Mouse (Mus musculus): ENCODE data around the gene Surf2. TPM values are rescaled to one million over a fixed set of nuclear protein-coding genes. Genes with fewer than 3 reads are reported as not detected.

The Surf2 gene
- polyA plus RNA-seq, 1 experiment from 2014 or later = 46.7 TPM

DNA sequence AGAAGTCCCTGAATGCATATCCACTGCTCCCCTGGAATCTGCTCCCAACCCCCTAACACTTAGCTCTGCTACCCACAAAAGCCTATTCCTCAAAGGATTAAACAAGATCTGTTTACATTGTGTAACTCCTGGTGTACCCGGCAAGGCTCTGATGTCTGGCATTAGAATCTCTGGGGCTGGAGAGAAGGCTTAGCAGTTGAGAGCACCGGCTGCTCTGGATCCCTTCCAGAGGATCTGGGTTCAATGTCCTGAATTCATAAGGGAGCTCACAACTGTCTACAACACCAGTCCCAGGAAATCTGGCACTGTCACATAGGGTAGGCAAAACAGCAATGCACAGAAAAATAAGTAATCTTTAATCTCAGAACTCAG is 41.3 kb downstream of the Surf2 start:
- no peak for DNase-seq (ENCODE audit: low spot score)

DNA sequence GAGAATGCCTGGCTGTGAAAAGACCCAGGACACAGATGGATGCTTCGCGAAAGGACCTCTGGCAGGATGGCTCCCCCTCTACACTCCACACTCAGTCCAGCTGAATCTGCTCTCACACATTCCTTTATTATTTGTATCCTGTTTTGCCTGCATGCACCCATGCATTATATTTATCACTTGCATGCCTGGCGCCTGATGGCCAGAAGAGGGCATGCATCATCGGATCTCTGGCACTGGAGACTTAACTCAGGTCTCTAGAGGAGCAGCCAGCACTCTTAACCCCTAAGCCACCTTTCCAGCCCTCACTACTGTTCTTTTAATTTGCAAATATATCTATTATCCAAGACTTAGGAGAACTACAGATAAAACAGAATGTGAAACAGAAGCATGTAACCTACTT is 44.6 kb downstream of the Surf2 start:
- no peak for DNase-seq (ENCODE audit: low spot score)

DNA sequence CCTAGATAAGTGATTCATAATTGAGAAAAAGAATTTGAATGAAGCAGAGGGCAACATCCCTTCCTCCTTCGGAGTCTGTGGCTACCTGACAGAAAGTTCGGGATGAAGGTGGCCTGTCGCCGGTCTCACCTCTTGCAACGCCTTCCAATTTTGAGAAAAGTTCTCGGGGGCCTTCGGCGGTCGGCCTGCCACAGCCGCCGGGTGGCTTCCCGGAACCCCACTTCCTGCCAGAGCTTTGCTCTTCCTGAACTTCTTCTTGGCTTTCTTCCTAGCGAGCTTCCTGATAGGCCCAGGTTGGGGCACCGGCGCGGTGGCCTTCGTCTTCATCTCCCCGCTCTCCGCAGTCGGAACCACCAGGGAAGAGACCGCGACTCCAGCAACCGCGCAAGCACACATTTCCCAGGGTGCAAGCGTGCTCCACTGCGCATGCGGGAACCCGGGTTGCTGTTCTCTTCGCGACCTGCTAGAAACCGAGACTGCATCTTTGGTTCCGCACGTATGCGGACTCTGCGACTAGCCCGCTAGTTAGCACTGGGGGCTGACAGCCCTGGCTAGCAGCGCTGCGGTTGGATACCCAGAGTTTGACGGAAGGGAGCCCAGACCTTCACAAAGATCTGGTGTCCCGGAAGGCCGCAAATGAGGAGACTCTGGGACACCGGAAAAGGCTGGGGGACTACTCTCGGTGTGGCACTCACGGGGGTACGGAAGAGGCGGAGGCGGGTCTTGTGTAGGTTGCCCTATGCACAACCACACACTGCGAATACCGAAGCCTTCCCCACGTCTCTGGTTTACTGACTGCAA is 48.0 kb downstream of the Surf2 start, which contains the start of gene Rexo4:
TSS of gene Rexo4 (minus strand) at position 464 of the 801 bp plus-strand sequence.
- peak; percentile 96 for DNase-seq (ENCODE audit: low spot score)

DNA sequence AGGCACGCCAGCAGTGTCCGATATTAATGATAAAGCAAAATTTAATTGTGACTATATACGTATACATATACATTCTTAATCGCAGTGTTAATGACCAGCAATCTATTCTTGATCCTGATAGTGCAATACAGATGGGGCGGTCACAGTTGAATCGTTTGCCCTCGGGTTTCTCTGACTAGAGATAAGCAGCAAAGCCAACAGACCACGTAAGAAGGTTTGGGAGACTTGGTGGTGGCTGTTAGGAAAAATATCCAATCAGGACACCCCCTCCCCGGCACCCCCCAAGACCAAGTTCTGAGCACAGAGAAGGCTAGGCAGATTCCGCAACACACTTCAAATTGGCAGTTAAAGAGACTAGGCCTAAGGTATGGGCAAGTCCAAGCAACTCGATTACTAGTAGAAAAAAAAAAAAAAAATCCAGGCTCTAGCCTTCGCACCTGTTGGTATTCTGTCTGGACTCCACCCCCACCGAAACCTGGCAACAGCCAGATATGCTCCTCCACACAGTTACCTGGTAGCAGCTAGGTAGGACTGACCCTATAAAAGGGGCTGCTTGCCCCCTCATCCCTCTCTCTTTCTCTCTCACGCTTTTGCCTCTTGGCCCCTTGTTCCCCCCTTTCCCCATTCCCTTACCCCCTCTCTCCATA is 48.7 kb downstream of the Surf2 start:
- DNase-seq (ENCODE audit: low spot score) = no peak

DNA sequence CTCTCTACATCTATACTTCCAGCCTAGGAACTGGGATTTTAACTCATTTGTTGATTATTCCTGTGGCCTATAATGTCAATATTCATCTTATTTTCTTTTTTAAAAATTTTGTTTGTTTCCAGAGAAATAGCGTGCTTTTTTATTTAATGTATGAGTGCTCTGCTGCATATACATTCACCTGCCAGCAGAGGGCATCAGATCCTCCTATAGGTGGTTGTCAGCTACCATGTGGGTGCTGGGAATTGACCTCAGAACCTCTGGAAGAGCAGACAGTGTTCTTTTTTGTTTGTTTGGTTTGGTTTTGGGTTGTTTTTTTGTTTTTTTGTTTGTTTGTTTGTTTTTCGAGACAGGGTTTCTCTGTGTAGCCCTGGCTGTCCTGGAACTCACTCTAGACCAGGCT is 51.1 kb downstream of the Surf2 start:
- DNase-seq (ENCODE audit: low spot score) = no peak

Other genes starting within 250 kb of the Surf2 start
- 2.2 and 3.9 TPM in 2 replicates for gene Lcn4, start 245.1 kb upstream of the Surf2 start, polyA plus RNA-seq (2015; fragmentation: Nextera tagmentation; extraction: Ambion mirVana)
- not detected in 2 replicates for gene Abo, start 51.4 kb upstream of the Surf2 start, polyA plus RNA-seq (2015; fragmentation: Nextera tagmentation; extraction: Ambion mirVana)
- gene Surf6, start 13.5 kb upstream of the Surf2 start, polyA plus RNA-seq (2015; fragmentation: Nextera tagmentation; extraction: Ambion mirVana) = 31.4 and 31.6 TPM in 2 replicates
- gene Med22, start 5.7 kb upstream of the Surf2 start, polyA plus RNA-seq (2015; fragmentation: Nextera tagmentation; extraction: Ambion mirVana) = 28.5 and 30.7 TPM in 2 replicates
- gene Rpl7a, start 5.6 kb upstream of the Surf2 start, polyA plus RNA-seq (2015; fragmentation: Nextera tagmentation; extraction: Ambion mirVana) = 763 and 778 TPM in 2 replicates
- gene Surf1, start 163 bp downstream of the Surf2 start, polyA plus RNA-seq (2015; fragmentation: Nextera tagmentation; extraction: Ambion mirVana) = 76.9 and 78.2 TPM in 2 replicates
- 168 and 172 TPM in 2 replicates for gene Surf4, start 17.6 kb downstream of the Surf2 start, polyA plus RNA-seq (2015; fragmentation: Nextera tagmentation; extraction: Ambion mirVana)
- gene Stkld1, start 17.7 kb downstream of the Surf2 start, polyA plus RNA-seq (2015; fragmentation: Nextera tagmentation; extraction: Ambion mirVana) = 0.53 and 0.57 TPM in 2 replicates
- gene Rexo4, start 48.0 kb downstream of the Surf2 start, polyA plus RNA-seq (2015; fragmentation: Nextera tagmentation; extraction: Ambion mirVana) = 55.9 and 56.2 TPM in 2 replicates
- gene Adamts13, start 57.0 kb downstream of the Surf2 start, polyA plus RNA-seq (2015; fragmentation: Nextera tagmentation; extraction: Ambion mirVana) = 0.14 and 0.25 TPM in 2 replicates
- 33.4 and 37.3 TPM in 2 replicates for gene Cacfd1, start 93.6 kb downstream of the Surf2 start, polyA plus RNA-seq (2015; fragmentation: Nextera tagmentation; extraction: Ambion mirVana)
- gene Slc2a6, start 111.6 kb downstream of the Surf2 start, polyA plus RNA-seq (2015; fragmentation: Nextera tagmentation; extraction: Ambion mirVana) = 2.6 and 3.1 TPM in 2 replicates
- gene Mymk, start 155.8 kb downstream of the Surf2 start, polyA plus RNA-seq (2015; fragmentation: Nextera tagmentation; extraction: Ambion mirVana) = 1.1 and 1.3 TPM in 2 replicates
- 2.0 and 2.1 TPM in 2 replicates for gene Adamtsl2, start 163.0 kb downstream of the Surf2 start, polyA plus RNA-seq (2015; fragmentation: Nextera tagmentation; extraction: Ambion mirVana)
- 1.2 and 1.4 TPM in 2 replicates for gene Fam163b, start 226.1 kb downstream of the Surf2 start, polyA plus RNA-seq (2015; fragmentation: Nextera tagmentation; extraction: Ambion mirVana)
- 0.08 and 0.15 TPM in 2 replicates for gene Dbh, start 248.9 kb downstream of the Surf2 start, polyA plus RNA-seq (2015; fragmentation: Nextera tagmentation; extraction: Ambion mirVana)